Mouse (Mus musculus): ENCODE data around the gene Taf1.
A peak's percentile ranks its signal among the peaks of the same experiment; 100 is the strongest.

Gene Taf1

GRCm38 (mm10) chrX:101532347-101533221 is at the start of gene Taf1:
TSS of gene Taf1 (plus strand) at chrX:101532734.
- DNase-seq (ENCODE audit: low spot score in 2 of 2) = peak; percentile 91 to 93

GRCm38 (mm10) chrX:101486487-101487152 is 45.9 kb upstream of the Taf1 start:
- peak; percentile 13 to 41 for DNase-seq (ENCODE audit: low spot score in 2 of 2)

- DNase-seq (ENCODE audit: low spot score in 2 of 2) = peak; percentile 12 to 47
Observed at GRCm38 (mm10) chrX:101504636-101505035, 27.9 kb upstream of the Taf1 start.

GRCm38 (mm10) chrX:101515710-101516109 is 16.8 kb upstream of the Taf1 start:
- DNase-seq (ENCODE audit: low spot score in 2 of 2) = no peak

- DNase-seq (ENCODE audit: low spot score in 2 of 2) = no peak
Observed at GRCm38 (mm10) chrX:101518006-101518405, 14.5 kb upstream of the Taf1 start.

GRCm38 (mm10) chrX:101522027-101522426 is 10.5 kb upstream of the Taf1 start:
- DNase-seq (ENCODE audit: low spot score in 2 of 2) = peak in 1 of 2 experiments; percentile 14

GRCm38 (mm10) chrX:101527356-101527755 is 5.2 kb upstream of the Taf1 start:
- DNase-seq (ENCODE audit: low spot score in 2 of 2) = peak; percentile 2 to 9

GRCm38 (mm10) chrX:101585455-101585854 is 52.9 kb downstream of the Taf1 start:
- no peak for DNase-seq (ENCODE audit: low spot score in 2 of 2)

GRCm38 (mm10) chrX:101616183-101616582 is 83.6 kb downstream of the Taf1 start:
- no peak for DNase-seq (ENCODE audit: low spot score in 2 of 2)

- DNase-seq (ENCODE audit: low spot score in 2 of 2) = no peak
Observed at GRCm38 (mm10) chrX:101617889-101618288, 85.4 kb downstream of the Taf1 start.

- DNase-seq (ENCODE audit: low spot score in 2 of 2) = no peak
Observed at GRCm38 (mm10) chrX:101620317-101620716, 87.8 kb downstream of the Taf1 start.

GRCm38 (mm10) chrX:101622539-101622938 is 90.0 kb downstream of the Taf1 start:
- DNase-seq (ENCODE audit: low spot score in 2 of 2) = no peak

- DNase-seq (ENCODE audit: low spot score in 2 of 2) = no peak
Observed at GRCm38 (mm10) chrX:101636821-101637525, 104.4 kb downstream of the Taf1 start.

- no peak for DNase-seq (ENCODE audit: low spot score in 2 of 2)
Observed at GRCm38 (mm10) chrX:101638856-101639255, 106.3 kb downstream of the Taf1 start.

- no peak for DNase-seq (ENCODE audit: low spot score in 2 of 2)
Observed at GRCm38 (mm10) chrX:101639306-101639705, 106.8 kb downstream of the Taf1 start.

GRCm38 (mm10) chrX:101639741-101640166 is 107.2 kb downstream of the Taf1 start, which contains the start of gene Ogt:
TSS of gene Ogt (plus strand) at chrX:101640060.
- peak; percentile 87 to 90 for DNase-seq (ENCODE audit: low spot score in 2 of 2)

GRCm38 (mm10) chrX:101640194-101641160 is 107.9 kb downstream of the Taf1 start:
- DNase-seq (ENCODE audit: low spot score in 2 of 2) = peak; percentile 22 to 40

GRCm38 (mm10) chrX:101641161-101641530 is 108.6 kb downstream of the Taf1 start:
- no peak for DNase-seq (ENCODE audit: low spot score in 2 of 2)

GRCm38 (mm10) chrX:101642091-101642490 is 109.6 kb downstream of the Taf1 start:
- DNase-seq (ENCODE audit: low spot score in 2 of 2) = no peak

- DNase-seq (ENCODE audit: low spot score in 2 of 2) = no peak
Observed at GRCm38 (mm10) chrX:101645286-101645685, 112.8 kb downstream of the Taf1 start.

GRCm38 (mm10) chrX:101646621-101647020 is 114.1 kb downstream of the Taf1 start:
- DNase-seq (ENCODE audit: low spot score in 2 of 2) = no peak
